Mouse (Mus musculus): ENCODE measurements around the gene Thbs2.
"Not testable (repeated sequence)": the region's sequence is repeated elsewhere in the genome, so short reads cannot be mapped to it uniquely, and the experiment has no call there.

- not testable (repeated sequence) for TF ChIP-seq EP300, CTCF (IDR thresholded peaks at IDR 0.05; ENCODE audit: low read depth)
Measured at GRCm38 (mm10) chr17:14621006-14621405, 73.0 kb downstream of the Thbs2 start.
